Mouse (Mus musculus): Measurements from ENCODE around the gene Gm20388. TPM values are rescaled to one million over a fixed set of nuclear protein-coding genes. Genes with fewer than 3 reads are reported as not detected.

The Gm20388 gene
- polyA plus RNA-seq, 1 experiment from 2014 or later = 12.4 TPM

GRCm38 (mm10) chr8:122671894-122672293 is 2761.3 kb downstream of the Gm20388 start:
- ATAC-seq = no peak

GRCm38 (mm10) chr8:122673989-122674388 is 2763.3 kb downstream of the Gm20388 start:
- 71% methylated on average over 12 of the region's 12 CpGs for WGBS
- Histone ChIP-seq H3K36me3 (ENCODE audit: control insufficient read depth, insufficient read depth, low read length) (no peaks in the 10 kb centered on the region), H3K9me3 (ENCODE audit: control insufficient read depth, low read length) (no peaks in the 10 kb centered on the region), H3K4me3 (ENCODE audit: low read length) (0 out of 2 replicates have a peak overlapping the region, but pooled peaks have one; percentile 2), H3K27me3 (replicated peaks; ENCODE audit: control insufficient read depth, insufficient read depth, low read length) (no peaks in the 10 kb centered on the region), H3K4me1 (ENCODE audit: control insufficient read depth, insufficient read depth, low read depth, low read length) (peaks cover 58% of the 10 kb centered on the region), H3K9ac (ENCODE audit: low read depth, low read length) (no peak overlapping the region), H3K27ac (ENCODE audit: low read depth, low read length) (no peak overlapping the region; the same call in 1 of the 2 replicates), H3K4me2 (ENCODE audit: low read length) (peak overlapping the region; percentile 77)
- ATAC-seq = no peak

More at GRCm38 (mm10) chr8:122671894-122672293, 2761.3 kb downstream of the Gm20388 start:
- no peaks in the 10 kb centered on the region for H3K36me3 ChIP-seq (ENCODE audit: control insufficient read depth, insufficient read depth, low read length)
- H3K9ac ChIP-seq (ENCODE audit: low read depth, low read length) = no peak overlapping the region
- H3K9me3 ChIP-seq (ENCODE audit: control insufficient read depth, low read length) = no peaks in the 10 kb centered on the region
- H3K4me1 ChIP-seq (ENCODE audit: control insufficient read depth, insufficient read depth, low read depth, low read length) = peaks cover 62% of the 10 kb centered on the region
- H3K27me3 ChIP-seq (replicated peaks; ENCODE audit: control insufficient read depth, insufficient read depth, low read length) = no peaks in the 10 kb centered on the region
- H3K4me3 ChIP-seq (ENCODE audit: low read length) = no peak overlapping the region
- no peak overlapping the region for H3K27ac ChIP-seq (ENCODE audit: low read depth, low read length)
- no peak overlapping the region for H3K4me2 ChIP-seq (ENCODE audit: low read length)
- 58% methylated on average over 6 of the region's 6 CpGs for WGBS

- Histone ChIP-seq H3K4me2 (ENCODE audit: low read length) (peak overlapping the region; percentile 77), H3K27ac (ENCODE audit: low read depth, low read length) (0 out of 2 replicates have a peak overlapping the region, but pooled peaks have one; percentile 36), H3K9me3 (ENCODE audit: control insufficient read depth, low read length) (no peaks in the 10 kb centered on the region), H3K27me3 (replicated peaks; ENCODE audit: control insufficient read depth, insufficient read depth, low read length) (no peaks in the 10 kb centered on the region), H3K4me3 (ENCODE audit: low read length) (peak overlapping the region; percentile 86; the same call in 1 of the 2 replicates), H3K9ac (ENCODE audit: low read depth, low read length) (no peak overlapping the region; the same call in 1 of the 2 replicates), H3K36me3 (ENCODE audit: control insufficient read depth, insufficient read depth, low read length) (no peaks in the 10 kb centered on the region), H3K4me1 (ENCODE audit: control insufficient read depth, insufficient read depth, low read depth, low read length) (peaks cover 63% of the 10 kb centered on the region)
- no peak for ATAC-seq
- WGBS = 41% methylated on average over 7 of the region's 7 CpGs
Observed at GRCm38 (mm10) chr8:122674999-122675398, 2764.4 kb downstream of the Gm20388 start.

- H3K4me1 ChIP-seq (ENCODE audit: control insufficient read depth, insufficient read depth, low read depth, low read length) = peaks cover 60% of the 10 kb centered on the region
- WGBS = 43% methylated on average over 17 of the region's 17 CpGs
- ATAC-seq = no peak
Observed at GRCm38 (mm10) chr8:122675596-122676420, 2765.2 kb downstream of the Gm20388 start.

GRCm38 (mm10) chr8:122676621-122677480 is 2766.2 kb downstream of the Gm20388 start:
- Histone ChIP-seq H3K4me3 (ENCODE audit: low read length) (peak overlapping the region; percentile 86), H3K4me2 (ENCODE audit: low read length) (peak overlapping the region; percentile 77), H3K36me3 (ENCODE audit: control insufficient read depth, insufficient read depth, low read length) (no peaks in the 10 kb centered on the region), H3K9ac (ENCODE audit: low read depth, low read length) (peak overlapping the region; percentile 96), H3K27me3 (replicated peaks; ENCODE audit: control insufficient read depth, insufficient read depth, low read length) (no peaks in the 10 kb centered on the region), H3K4me1 (ENCODE audit: control insufficient read depth, insufficient read depth, low read depth, low read length) (peaks cover 54% of the 10 kb centered on the region), H3K27ac (ENCODE audit: low read depth, low read length) (peak overlapping the region; percentile 96), H3K9me3 (ENCODE audit: control insufficient read depth, low read length) (no peaks in the 10 kb centered on the region)
- peak; percentile 65 for ATAC-seq
- 7% methylated on average over 16 of the region's 16 CpGs for WGBS

More at GRCm38 (mm10) chr8:122675596-122676420, 2765.2 kb downstream of the Gm20388 start:
- Histone ChIP-seq H3K36me3 (ENCODE audit: control insufficient read depth, insufficient read depth, low read length) (no peaks in the 10 kb centered on the region), H3K9me3 (ENCODE audit: control insufficient read depth, low read length) (no peaks in the 10 kb centered on the region), H3K27me3 (replicated peaks; ENCODE audit: control insufficient read depth, insufficient read depth, low read length) (no peaks in the 10 kb centered on the region), H3K27ac (ENCODE audit: low read depth, low read length) (peak overlapping the region; percentile 96), H3K9ac (ENCODE audit: low read depth, low read length) (peak overlapping the region; percentile 96), H3K4me3 (ENCODE audit: low read length) (peak overlapping the region; percentile 86), H3K4me2 (ENCODE audit: low read length) (peak overlapping the region; percentile 77)

- Histone ChIP-seq H3K4me1 (ENCODE audit: control insufficient read depth, insufficient read depth, low read depth, low read length) (peaks cover 53% of the 10 kb centered on the region), H3K36me3 (ENCODE audit: control insufficient read depth, insufficient read depth, low read length) (no peaks in the 10 kb centered on the region), H3K9me3 (ENCODE audit: control insufficient read depth, low read length) (no peaks in the 10 kb centered on the region), H3K9ac (ENCODE audit: low read depth, low read length) (peak overlapping the region; percentile 96), H3K4me3 (ENCODE audit: low read length) (peak overlapping the region; percentile 86), H3K27me3 (replicated peaks; ENCODE audit: control insufficient read depth, insufficient read depth, low read length) (no peaks in the 10 kb centered on the region), H3K4me2 (ENCODE audit: low read length) (peak overlapping the region; percentile 77), H3K27ac (ENCODE audit: low read depth, low read length) (peak overlapping the region; percentile 96)
- 1% methylated on average over 35 of the region's 35 CpGs for WGBS
- 0 out of 2 replicates have a peak, but pooled peaks have one; percentile 0 for ATAC-seq
Observed at GRCm38 (mm10) chr8:122677481-122678021, 2766.9 kb downstream of the Gm20388 start.

GRCm38 (mm10) chr8:122678061-122678895 is 2767.6 kb downstream of the Gm20388 start:
- WGBS = 0% methylated on average over 59 of the region's 127 CpGs
- H3K27me3 ChIP-seq (replicated peaks; ENCODE audit: control insufficient read depth, insufficient read depth, low read length) = no peaks in the 10 kb centered on the region
- no peaks in the 10 kb centered on the region for H3K36me3 ChIP-seq (ENCODE audit: control insufficient read depth, insufficient read depth, low read length)
- H3K27ac ChIP-seq (ENCODE audit: low read depth, low read length) = peak overlapping the region; percentile 96
- H3K4me1 ChIP-seq (ENCODE audit: control insufficient read depth, insufficient read depth, low read depth, low read length) = peaks cover 47% of the 10 kb centered on the region
- no peaks in the 10 kb centered on the region for H3K9me3 ChIP-seq (ENCODE audit: control insufficient read depth, low read length)
- H3K4me3 ChIP-seq (ENCODE audit: low read length) = peak overlapping the region; percentile 86
- ATAC-seq = peak; percentile 75
- peak overlapping the region; percentile 96 for H3K9ac ChIP-seq (ENCODE audit: low read depth, low read length)
- H3K4me2 ChIP-seq (ENCODE audit: low read length) = peak overlapping the region; percentile 77

GRCm38 (mm10) chr8:122678896-122679210 is 2768.2 kb downstream of the Gm20388 start:
- H3K4me3 ChIP-seq (ENCODE audit: low read length) = peak overlapping the region; percentile 86
- no peaks in the 10 kb centered on the region for H3K27me3 ChIP-seq (replicated peaks; ENCODE audit: control insufficient read depth, insufficient read depth, low read length)
- ATAC-seq = no peak
- H3K36me3 ChIP-seq (ENCODE audit: control insufficient read depth, insufficient read depth, low read length) = no peaks in the 10 kb centered on the region
- peak overlapping the region; percentile 77 for H3K4me2 ChIP-seq (ENCODE audit: low read length)
- H3K9me3 ChIP-seq (ENCODE audit: control insufficient read depth, low read length) = no peaks in the 10 kb centered on the region
- peak overlapping the region; percentile 96 for H3K27ac ChIP-seq (ENCODE audit: low read depth, low read length)
- H3K9ac ChIP-seq (ENCODE audit: low read depth, low read length) = peak overlapping the region; percentile 96
- under 1% methylated on average over 14 of the region's 14 CpGs for WGBS
- peaks cover 44% of the 10 kb centered on the region for H3K4me1 ChIP-seq (ENCODE audit: control insufficient read depth, insufficient read depth, low read depth, low read length)
